Mouse (Mus musculus): ENCODE data around the gene Asic3. TPM values are rescaled to one million over a fixed set of nuclear protein-coding genes. Genes with fewer than 3 reads are reported as not detected.

Asic3 gene
- polyA plus RNA-seq, 1 experiment from 2014 or later: 0.34 TPM

DNA sequence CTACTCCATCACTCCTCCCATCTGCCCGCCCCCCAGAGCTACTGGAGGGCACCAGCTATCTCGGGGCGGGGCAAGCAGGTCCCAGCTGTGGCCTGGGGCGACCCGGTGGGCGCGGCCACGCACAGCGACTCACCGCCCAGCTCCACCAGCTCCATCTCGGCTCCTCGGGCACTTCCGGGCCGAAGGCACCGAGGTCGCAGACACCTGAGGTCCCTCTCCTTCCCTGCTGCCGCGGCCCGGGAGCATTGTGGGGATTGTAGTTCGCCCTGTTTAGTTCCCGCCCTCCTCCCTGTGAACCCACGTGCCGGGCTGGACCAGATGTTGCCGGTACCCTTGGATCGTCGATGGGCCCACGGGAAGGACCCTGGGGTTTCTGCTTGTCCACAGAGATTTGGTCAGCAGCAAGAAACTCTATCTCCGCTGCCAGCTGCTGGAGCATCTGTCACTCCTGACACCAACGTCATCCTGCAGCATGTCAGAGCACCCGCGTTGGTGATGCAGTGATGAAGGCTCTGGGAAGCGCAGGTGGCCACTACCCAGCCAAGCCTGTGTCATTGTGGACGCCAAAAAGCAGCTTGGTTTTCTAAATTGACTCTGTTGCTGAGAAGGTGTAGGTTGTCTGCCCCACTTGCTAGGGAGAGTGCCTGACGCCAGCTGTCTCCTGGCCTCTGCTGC, 34.6 kb downstream of the Asic3 start, which contains the start of gene Tmub1:
Tmub1 (minus strand) TSS at position 231 of the 675 bp plus-strand sequence.
- DNase-seq (ENCODE audit: low spot score): peak; percentile 89

GRCm38 (mm10) chr5:24451264-24452029, 38.3 kb downstream of the Asic3 start:
- peak; percentile 87 for DNase-seq (ENCODE audit: low spot score)

DNA sequence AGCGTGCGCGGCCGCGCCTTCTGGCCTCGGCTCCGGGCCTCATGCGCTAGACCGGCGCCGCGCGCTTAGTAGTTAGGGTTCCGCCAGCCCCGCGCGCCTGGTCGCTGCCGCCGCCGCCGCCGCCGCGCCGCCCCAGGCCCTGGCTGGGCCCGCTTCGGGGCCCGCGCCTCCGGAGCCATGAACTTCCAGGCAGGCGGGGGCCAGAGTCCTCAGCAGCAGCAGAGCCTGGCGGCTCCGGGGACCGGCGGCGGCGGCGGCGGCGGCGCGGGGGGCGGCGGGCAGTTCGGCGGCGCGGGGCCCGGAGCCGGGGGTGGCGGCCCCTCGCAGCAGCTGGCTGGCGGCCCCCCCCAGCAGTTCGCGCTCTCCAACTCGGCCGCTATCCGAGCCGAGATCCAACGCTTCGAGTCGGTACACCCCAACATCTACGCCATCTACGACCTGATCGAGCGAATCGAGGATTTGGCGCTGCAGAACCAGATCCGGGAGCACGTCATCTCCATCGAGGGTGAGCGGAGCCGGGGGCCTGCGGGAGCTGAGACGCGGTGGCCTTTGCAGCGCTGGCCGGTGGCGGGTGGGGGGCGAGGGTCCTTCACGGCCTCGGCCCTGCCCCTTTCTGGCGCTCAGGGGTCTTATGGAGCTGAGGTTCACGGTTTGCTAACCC, 39.0 kb downstream of the Asic3 start, which contains the start of gene Agap3:
Agap3 (plus strand) TSS at position 148 of the 661 bp plus-strand sequence.
- peak; percentile 44 for DNase-seq (ENCODE audit: low spot score)

DNA sequence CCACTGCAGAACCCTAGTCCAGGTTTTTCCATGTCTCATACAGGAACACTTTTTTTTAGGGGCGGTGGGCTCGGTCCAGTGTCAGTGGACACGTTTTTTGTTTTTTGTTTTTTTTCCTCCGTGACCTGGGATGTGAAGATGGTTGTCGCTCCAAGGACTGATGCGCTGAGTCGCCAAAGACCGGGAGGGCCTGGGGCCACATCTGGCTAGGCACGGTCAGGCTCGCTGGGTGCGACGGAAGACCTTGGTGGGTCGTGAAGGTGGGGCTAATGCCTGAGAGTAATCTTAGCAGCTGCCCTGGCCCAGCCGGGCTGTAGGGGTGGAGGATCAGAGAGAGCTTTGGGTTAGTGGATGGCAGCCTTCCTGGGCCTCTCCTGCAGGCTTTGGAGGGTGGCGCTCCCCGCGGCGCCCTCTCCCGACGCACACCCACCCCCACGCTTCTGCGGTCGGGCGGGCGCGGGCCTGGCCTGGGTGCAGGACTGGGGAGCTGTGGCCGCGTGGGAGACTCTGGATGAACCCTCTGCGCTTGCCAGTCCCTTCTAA, 39.6 kb downstream of the Asic3 start:
- DNase-seq (ENCODE audit: low spot score): peak; percentile 16

GRCm38 (mm10) chr5:24453283-24453984, 40.2 kb downstream of the Asic3 start:
- DNase-seq (ENCODE audit: low spot score): no peak

DNA sequence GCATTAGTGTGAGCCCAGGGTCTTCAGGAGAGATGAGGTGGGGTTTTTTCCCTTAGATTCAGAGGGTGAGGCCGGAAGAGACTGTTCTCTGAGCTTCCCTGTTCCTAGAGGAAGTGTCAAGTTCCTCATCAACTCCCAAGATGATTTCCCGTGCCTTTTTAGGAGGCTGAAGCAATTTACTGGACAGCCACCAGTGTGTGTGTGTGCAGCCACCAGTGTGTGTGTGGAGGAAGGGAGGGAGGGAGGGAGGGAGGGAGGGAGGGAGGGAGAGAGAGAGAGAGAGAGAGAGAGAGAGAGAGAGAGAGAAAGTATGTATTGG, 40.8 kb downstream of the Asic3 start:
- no peak for DNase-seq (ENCODE audit: low spot score)

- no peak for DNase-seq (ENCODE audit: low spot score)
These were observed 41.9 kb downstream of the Asic3 start for GRCm38 (mm10) chr5:24455076-24455475.

DNA sequence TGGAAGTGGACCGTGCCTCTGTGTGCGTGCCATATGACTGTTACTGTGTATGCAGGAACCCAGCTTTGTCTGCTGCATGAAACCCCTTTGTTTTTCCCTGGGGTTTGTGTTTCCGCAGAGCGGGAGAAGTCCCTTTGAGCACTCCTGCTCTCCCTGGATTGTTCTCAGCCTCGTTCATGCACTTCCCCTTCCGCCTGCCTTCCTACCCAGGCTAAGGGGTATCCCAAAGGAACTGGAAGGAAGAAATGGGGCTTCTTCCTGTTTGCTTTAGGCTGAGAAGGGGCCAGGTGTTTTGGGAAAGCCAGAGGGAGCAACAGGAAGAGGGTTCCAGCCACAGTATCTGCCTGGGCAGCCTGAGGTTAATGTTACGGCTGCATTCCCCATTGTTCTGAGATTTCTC, 42.4 kb downstream of the Asic3 start:
- no peak for DNase-seq (ENCODE audit: low spot score)

GRCm38 (mm10) chr5:24466762-24467161, 53.6 kb downstream of the Asic3 start:
- DNase-seq (ENCODE audit: low spot score): no peak

Other genes with a start within 250 kb of the Asic3 start
- gene Nupl2, start 248.4 kb upstream of the Asic3 start, polyA plus RNA-seq (2015; fragmentation: Nextera tagmentation; extraction: Ambion mirVana): 12.1 and 12.9 TPM in 2 replicates
- gene Kcnh2, start 61.8 kb upstream of the Asic3 start, polyA plus RNA-seq (2015; fragmentation: Nextera tagmentation; extraction: Ambion mirVana): 5.3 and 7.2 TPM in 2 replicates
- 1.5 and 1.7 TPM in 2 replicates for gene Nos3, start 48.6 kb upstream of the Asic3 start, polyA plus RNA-seq (2015; fragmentation: Nextera tagmentation; extraction: Ambion mirVana)
- 2.0 and 3.0 TPM in 2 replicates for gene Atg9b, start 21.2 kb upstream of the Asic3 start, polyA plus RNA-seq (2015; fragmentation: Nextera tagmentation; extraction: Ambion mirVana)
- 32.6 and 33.9 TPM in 2 replicates for gene Abcb8, start 19.7 kb upstream of the Asic3 start, polyA plus RNA-seq (2015; fragmentation: Nextera tagmentation; extraction: Ambion mirVana)
- gene Cdk5, start 10.1 kb downstream of the Asic3 start, polyA plus RNA-seq (2015; fragmentation: Nextera tagmentation; extraction: Ambion mirVana): 31.4 and 35.1 TPM in 2 replicates
- gene Slc4a2, start 10.4 kb downstream of the Asic3 start, polyA plus RNA-seq (2015; fragmentation: Nextera tagmentation; extraction: Ambion mirVana): 23.2 and 26.6 TPM in 2 replicates
- 86.0 and 88.5 TPM in 2 replicates for gene Fastk, start 31.9 kb downstream of the Asic3 start, polyA plus RNA-seq (2015; fragmentation: Nextera tagmentation; extraction: Ambion mirVana)
- gene Tmub1, start 34.5 kb downstream of the Asic3 start, polyA plus RNA-seq (2015; fragmentation: Nextera tagmentation; extraction: Ambion mirVana): 33.7 and 35.4 TPM in 2 replicates
- gene Agap3, start 38.8 kb downstream of the Asic3 start, polyA plus RNA-seq (2015; fragmentation: Nextera tagmentation; extraction: Ambion mirVana): 24.5 and 26.9 TPM in 2 replicates
- 0.10 TPM in 1 of 2 replicates, not detected in the other for gene Gbx1, start 113.8 kb downstream of the Asic3 start, polyA plus RNA-seq (2015; fragmentation: Nextera tagmentation; extraction: Ambion mirVana)
- gene Asb10, start 127.6 kb downstream of the Asic3 start, polyA plus RNA-seq (2015; fragmentation: Nextera tagmentation; extraction: Ambion mirVana): 0.88 and 0.94 TPM in 2 replicates
- not detected in 2 replicates for gene 4931409K22Rik, start 143.4 kb downstream of the Asic3 start, polyA plus RNA-seq (2015; fragmentation: Nextera tagmentation; extraction: Ambion mirVana)
- gene Abcf2, start 164.1 kb downstream of the Asic3 start, polyA plus RNA-seq (2015; fragmentation: Nextera tagmentation; extraction: Ambion mirVana): 119 and 121 TPM in 2 replicates
- gene Chpf2, start 173.3 kb downstream of the Asic3 start, polyA plus RNA-seq (2015; fragmentation: Nextera tagmentation; extraction: Ambion mirVana): 16.8 and 18.5 TPM in 2 replicates
- gene Smarcd3, start 211.0 kb downstream of the Asic3 start, polyA plus RNA-seq (2015; fragmentation: Nextera tagmentation; extraction: Ambion mirVana): 2.0 and 2.5 TPM in 2 replicates